Mouse (Mus musculus): ENCODE results near the gene Wipf2.

The Wipf2 gene

DNA sequence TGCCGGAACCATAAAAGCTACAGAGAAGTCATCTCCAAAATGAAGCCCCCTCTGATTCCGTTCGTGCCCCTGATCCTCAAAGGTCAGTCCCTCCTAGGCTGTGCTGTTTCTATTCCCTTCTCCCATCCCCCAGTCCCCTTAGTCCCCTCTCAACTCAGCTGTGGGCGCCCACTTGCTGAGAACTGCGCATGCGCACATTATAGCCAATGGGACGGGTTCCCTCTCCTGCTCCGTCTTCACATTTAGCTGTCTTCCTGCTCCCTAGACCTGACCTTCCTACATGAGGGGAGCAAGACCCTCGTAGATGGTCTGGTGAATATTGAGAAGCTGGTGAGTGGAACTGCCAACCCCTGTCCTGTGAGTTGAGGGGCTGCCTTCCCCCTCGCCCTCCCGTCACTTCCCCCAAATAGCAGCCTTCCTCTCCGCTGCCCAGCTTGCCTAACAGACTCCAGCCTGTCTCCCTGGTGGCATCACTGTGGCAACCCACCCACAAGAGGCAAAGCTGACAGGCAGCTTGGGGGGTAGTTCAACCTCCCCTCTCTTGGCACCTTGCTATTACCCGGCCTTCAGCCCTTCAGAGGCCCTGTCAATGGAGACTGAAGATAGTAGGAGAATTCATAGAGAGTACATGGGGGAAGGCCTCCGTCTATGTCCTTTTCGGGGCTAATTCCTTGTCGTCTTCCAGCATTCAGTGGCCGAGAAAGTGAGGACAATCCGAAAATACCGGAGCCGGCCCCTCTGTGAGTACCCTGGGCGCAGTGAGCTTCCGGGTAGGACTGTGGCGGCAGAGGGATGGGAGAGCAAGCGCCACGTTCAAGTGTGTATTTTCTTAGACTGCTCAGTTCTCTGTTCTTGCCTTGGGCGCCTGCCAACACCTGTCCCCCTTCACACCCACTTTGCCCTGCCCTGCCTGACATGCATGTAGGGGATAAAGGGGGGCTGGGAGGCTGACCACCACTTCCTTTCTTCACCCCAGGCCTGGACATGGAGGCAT is 13.0 kb upstream of the Wipf2 start:
- intact Hi-C loops (cut with DNase I): no loop called here

DNA sequence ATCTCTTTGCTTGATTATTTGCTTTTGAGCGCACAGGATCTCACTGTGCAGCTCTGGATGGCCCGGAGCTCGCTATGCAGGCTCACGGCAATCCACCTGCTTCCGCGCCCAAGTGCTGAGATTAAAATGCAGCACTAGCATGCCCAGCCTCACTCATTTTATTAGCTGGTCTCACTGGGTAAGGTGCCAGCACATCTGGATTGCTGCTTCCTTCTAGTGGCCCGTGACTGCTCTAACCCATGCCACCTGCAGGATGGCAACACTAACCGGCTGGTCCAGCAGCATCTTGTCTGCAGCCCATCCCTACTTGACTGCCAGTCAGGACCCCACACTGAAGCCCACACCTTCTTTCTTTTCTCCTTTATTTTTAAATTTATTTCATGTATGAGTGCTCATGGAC is 9.3 kb upstream of the Wipf2 start:
- intact Hi-C loops (cut with DNase I): no loop called here

DNA sequence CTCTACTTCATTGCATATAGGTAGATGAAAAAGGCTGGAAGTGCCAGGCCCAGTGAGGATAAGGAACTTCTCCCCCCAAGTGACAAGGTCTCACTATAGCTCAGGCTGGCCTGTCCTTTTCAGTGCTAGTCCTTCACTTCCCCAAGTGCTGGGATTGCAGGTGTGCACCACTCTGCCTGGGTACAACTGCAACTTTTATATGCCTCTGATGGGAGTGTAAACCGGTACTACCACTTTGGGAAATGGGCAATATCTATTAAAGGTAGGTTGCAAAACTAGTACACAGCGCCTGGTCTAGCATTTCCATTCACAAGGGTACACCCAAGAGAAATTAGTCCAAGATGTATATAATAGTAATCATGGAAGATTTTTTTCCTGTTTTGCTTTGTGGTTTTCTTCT is 8.8 kb upstream of the Wipf2 start:
- intact Hi-C loops (cut with DNase I): no loop called here

DNA sequence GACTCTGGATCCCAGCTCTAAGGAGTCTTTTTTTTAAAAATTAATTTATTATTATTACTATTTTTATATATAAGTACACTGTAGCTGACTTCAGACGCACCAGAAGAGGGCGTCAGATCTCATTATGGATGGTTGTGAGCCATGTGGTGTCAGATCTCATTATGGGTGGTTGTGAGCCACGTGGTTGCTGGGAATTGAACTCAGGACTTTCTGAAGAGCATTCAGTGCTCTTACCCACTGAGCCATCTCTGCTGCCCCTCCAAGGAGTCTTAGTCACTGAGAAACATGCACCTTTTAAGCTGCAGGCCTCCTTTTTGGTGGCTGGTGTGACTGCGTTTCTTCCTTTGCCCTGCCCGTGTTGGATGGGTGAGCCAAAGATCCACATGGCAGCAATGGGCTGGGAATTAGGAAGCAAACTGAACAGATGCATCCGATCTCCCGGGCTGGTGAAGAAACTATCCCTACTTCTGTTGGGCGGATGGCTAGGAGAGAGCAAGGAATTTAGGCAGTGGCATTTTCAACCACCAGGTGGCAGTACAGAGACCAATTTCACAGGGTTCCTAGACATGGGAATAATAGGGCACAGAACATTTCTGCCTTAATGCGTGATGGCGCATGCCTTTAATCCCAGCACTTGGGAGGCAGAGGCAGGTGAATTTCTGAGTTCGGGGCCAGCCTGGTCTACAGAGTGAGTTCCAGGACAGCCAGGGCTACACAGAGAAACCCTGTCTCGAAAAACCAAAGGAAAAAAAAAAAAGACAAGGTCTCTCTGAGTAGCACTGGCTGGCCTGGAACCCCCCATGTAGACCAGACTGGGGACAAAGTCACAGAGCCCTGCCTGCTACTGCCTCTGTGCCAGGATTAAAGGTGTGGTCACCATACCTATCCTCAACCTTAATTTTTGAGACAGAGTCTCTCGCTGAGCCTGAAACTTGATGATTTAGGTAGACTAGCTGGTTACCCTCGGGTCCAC is 4.4 kb upstream of the Wipf2 start:
- intact Hi-C loops (cut with DNase I): loop anchor here (1.0 kb wide), 1 partner anchor 51 kb away; no protein-coding TSS in a partner anchor

DNA sequence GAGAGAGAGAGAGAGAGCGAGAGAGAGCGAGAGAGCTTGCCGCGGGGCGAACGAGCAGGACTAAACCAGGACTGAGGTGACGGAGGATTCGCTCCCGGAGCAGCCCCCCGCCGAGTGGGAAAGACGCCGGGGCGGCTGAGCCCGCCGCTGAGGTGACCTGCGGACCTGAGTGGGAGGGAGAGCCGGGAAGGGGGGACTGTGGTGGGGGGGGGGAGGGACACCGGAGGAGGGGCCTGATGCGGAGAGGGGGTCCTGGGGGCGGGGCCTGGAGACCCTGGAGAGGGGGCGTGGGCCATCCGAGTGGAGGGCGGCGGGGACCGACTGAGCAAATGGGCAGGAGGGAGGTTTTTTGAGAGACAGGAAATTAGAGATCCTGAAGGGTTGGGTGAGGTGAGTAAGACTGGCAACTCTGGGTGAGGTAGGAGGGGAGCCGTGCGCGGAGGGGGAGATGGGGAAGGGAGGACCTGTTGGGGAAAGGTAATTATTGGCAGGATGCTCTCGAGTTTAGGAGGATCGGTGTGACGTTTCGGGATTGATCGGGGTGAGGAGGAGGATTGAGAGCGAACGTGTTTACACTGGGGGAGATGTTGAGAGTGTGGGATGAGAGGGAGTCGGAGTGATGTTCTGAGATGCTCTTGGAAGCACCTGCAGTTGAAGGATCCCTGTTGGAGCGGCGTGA is 452 bp downstream of the Wipf2 start:
- intact Hi-C loops (cut with DNase I): no loop called here

DNA sequence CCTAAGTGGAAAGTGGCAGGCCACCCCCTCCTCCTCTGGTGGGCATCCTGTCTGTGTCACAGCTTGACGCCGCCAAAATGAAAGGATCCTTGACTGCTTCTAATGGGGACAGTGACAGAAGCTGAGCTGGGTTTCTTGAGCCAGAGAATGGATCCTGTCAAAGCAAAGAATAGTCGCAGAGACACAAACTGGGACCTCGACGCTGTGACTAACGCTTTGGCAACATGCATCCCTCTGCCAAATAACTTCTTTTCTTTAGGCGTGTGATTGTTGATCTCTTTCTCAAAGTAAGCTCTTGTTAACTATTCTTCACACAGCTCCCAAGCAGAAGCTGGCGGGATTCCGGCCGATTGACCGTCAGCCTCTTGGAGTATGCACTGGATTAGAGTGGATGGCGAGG is 3.9 kb downstream of the Wipf2 start:
- intact Hi-C loops (cut with DNase I): no loop called here

- intact Hi-C loops (cut with DNase I): no loop called here
These were observed 6.5 kb downstream of the Wipf2 start for GRCm38 (mm10) chr11:98869906-98870305.

GRCm38 (mm10) chr11:98870791-98871190 is 7.4 kb downstream of the Wipf2 start:
- intact Hi-C loops (cut with DNase I): no loop called here

GRCm38 (mm10) chr11:98871416-98871815 is 8.0 kb downstream of the Wipf2 start:
- intact Hi-C loops (cut with DNase I): no loop called here

DNA sequence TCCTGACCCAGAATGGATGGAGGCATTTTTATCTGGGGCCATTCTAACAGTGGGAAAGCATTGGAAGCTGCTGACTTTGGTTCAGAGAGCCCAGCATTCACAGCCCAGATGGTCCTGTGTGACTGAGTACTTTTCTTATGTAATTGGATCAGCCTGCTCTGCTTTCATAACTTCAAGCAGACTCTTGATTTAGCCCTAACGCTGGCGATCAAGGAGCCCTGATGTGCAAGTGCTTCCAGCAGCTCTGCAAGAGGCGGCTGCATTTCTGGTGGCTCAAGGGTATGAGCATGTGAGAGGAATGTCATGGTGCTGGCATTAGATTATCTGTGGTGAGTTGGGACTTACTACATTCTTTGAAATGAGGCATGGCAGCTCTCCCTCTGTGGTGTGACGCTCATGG is 8.6 kb downstream of the Wipf2 start:
- intact Hi-C loops (cut with DNase I): no loop called here

GRCm38 (mm10) chr11:98873900-98874299 is 10.5 kb downstream of the Wipf2 start:
- intact Hi-C loops (cut with DNase I): no loop called here

DNA sequence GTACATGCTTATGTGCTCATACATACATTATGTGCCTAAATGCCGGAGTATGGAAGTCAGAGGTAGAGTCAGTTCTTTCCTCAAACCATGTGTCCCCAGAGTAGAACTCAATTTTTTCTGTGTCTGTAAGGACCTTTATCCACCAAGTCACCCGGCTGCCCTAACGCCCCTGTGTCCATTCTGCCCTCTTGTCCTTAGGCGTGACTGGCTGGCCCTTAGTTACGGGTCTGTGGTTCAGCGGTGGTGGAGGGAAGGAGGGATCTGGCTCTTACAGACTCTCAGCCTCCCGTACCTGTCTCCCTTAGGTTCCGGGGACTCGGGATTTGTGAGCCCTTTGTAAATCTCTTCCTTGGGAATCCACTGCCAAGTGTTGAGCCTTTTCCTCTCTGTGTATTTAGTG is 13.6 kb downstream of the Wipf2 start:
- intact Hi-C loops (cut with DNase I): no loop called here

- intact Hi-C loops (cut with DNase I): no loop called here
These were observed 24.3 kb downstream of the Wipf2 start for GRCm38 (mm10) chr11:98887703-98888102.

GRCm38 (mm10) chr11:98889077-98889476 is 25.6 kb downstream of the Wipf2 start:
- intact Hi-C loops (cut with DNase I): no loop called here

- intact Hi-C loops (cut with DNase I): no loop called here
These were observed 26.5 kb downstream of the Wipf2 start for GRCm38 (mm10) chr11:98889977-98890376.

DNA sequence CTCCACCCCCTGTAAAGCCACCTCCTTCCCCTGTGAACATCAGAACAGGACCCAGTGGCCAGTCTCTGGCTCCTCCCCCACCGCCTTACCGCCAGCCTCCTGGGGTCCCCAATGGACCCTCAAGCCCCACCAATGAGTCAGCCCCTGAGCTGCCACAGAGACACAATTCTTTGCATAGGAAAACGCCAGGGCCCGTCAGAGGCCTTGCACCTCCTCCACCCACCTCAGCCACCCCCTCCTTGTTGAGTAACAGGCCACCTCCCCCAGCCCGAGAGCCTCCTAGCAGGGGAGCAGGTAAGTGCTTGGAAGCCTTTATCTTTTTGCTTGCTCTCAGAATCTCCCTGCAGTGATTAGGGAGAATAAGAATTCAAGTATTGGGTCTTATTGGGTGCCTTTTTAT is 29.0 kb downstream of the Wipf2 start:
- intact Hi-C loops (cut with DNase I): no loop called here

- intact Hi-C loops (cut with DNase I): no loop called here
These were observed 37.2 kb downstream of the Wipf2 start for GRCm38 (mm10) chr11:98900529-98901125.

DNA sequence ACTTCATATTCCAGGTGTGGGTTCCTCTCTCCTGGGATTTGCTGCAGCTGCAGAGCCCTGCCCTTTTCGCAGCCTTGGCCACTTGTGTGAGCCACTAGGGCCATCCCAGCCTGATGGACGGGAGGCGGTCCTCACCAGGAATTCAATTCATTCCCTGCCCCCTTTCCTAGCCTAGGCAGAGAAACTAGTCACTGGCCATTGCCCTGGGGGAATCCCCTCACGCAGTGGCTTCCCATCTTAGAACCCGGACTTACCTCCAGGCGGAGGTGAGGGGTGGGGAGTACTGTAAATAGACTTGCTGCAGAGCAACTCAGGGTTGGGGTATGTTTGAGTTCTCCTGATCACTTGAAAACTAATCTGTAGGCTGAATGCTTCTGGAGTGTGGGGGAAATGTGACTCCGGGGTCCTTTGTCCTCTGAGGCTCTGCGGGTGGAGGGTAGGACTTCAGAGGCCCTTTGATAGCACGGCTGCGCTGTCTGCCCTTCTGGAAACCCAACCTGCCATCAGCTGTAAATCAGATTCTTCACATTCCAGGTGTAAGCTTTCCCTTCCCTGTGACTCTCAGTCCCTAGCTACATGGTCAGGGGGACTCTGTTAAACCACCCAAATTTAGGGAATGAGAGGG is 39.3 kb downstream of the Wipf2 start:
- intact Hi-C loops (cut with DNase I): no loop called here

- intact Hi-C loops (cut with DNase I): no loop called here
These were observed 41.1 kb downstream of the Wipf2 start for GRCm38 (mm10) chr11:98904577-98904976.

GRCm38 (mm10) chr11:98905033-98905432 is 41.6 kb downstream of the Wipf2 start:
- intact Hi-C loops (cut with DNase I): loop anchor here (5.0 kb wide), 1 partner anchor 203 kb away; the partner anchor contains the start of gene Csf3

All from adrenal gland (tissue).